23 mouse cellular contexts compared by ENCODE assay signal in the genomic region with DNA sequence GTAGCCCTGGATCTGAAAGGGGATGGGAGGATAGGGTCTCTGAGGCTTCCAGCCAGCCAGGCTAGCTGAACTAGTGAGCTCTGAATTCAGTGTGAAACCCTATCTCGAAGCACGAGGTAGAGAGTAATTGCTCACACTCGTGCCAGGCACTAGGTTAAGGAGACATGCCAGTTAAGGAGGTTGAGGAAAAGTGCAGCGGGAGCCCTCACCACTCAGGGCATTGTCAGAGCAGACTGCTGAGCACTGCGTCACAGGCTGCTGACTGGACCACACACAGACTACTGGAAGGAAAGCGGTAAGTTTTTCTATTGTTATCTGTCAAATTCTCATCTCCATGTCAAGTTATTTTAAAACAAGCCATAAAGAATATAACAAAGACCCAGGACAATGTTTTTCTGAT. TPM values are rescaled to one million over a fixed set of nuclear protein-coding genes. Genes with fewer than 3 reads are reported as not detected.
DNase-seq lines count a peak whose midpoint lies in the region; ATAC-seq and TF ChIP-seq lines count a peak whose summit lies in the region.
"Had no signal": no experiment of that assay in that cellular context is flagged by ENCODE, and none has a peak within 500 bp of the region (broad histone marks: within the 10 kb centered on the region; RNA-seq: fewer than 3 reads in every experiment).

No protein-coding gene starts in this region.

- H3K9ac ChIP-seq in embryonic facial prominence, embryonic 13.5 days = no peak overlapping the region
- H3K9ac ChIP-seq in lung, embryonic 14.5 days = no peak overlapping the region
- H3K9ac ChIP-seq: forebrain, embryonic 12.5 days; forebrain, embryonic 15.5 days; hindbrain, embryonic 12.5 days; hindbrain, embryonic 15.5 days had no signal

- H3K4me2 ChIP-seq in embryonic facial prominence, embryonic 13.5 days = no peak overlapping the region
- no peak overlapping the region for H3K4me2 ChIP-seq in lung, embryonic 14.5 days
- H3K4me2 ChIP-seq: forebrain, embryonic 12.5 days; forebrain, embryonic 15.5 days; heart, embryonic 11.5 days; hindbrain, embryonic 12.5 days; hindbrain, embryonic 15.5 days had no signal

- peaks cover 9% of the 10 kb centered on the region for H3K4me1 ChIP-seq in embryonic facial prominence, embryonic 13.5 days
- H3K4me1 ChIP-seq in embryonic facial prominence, embryonic 10.5 days = peaks cover 37% of the 10 kb centered on the region
- H3K4me1 ChIP-seq in lung, embryonic 14.5 days (ENCODE audit: insufficient read depth) = no peaks in the 10 kb centered on the region
- H3K4me1 ChIP-seq: forebrain, embryonic 12.5 days; forebrain, embryonic 15.5 days; hindbrain, embryonic 12.5 days; hindbrain, embryonic 15.5 days had no signal

- no peak overlapping the region for H3K4me3 ChIP-seq in embryonic facial prominence, embryonic 13.5 days
- no peak overlapping the region for H3K4me3 ChIP-seq in embryonic facial prominence, embryonic 10.5 days
- H3K4me3 ChIP-seq in lung, embryonic 14.5 days (ENCODE audit: low read depth, low read length) = no peak overlapping the region
- H3K4me3 ChIP-seq: erythroblast, embryonic 14.5 days; forebrain, embryonic 12.5 days; forebrain, embryonic 15.5 days; heart, adult 2 months; hindbrain, embryonic 12.5 days; hindbrain, embryonic 15.5 days had no signal

- 34% methylated on average over 6 of the region's 6 CpGs for WGBS in embryonic facial prominence, embryonic 13.5 days
- WGBS in embryonic facial prominence, embryonic 10.5 days = 56% methylated on average over 6 of the region's 6 CpGs
- WGBS in lung, embryonic 14.5 days = 35% methylated on average over 6 of the region's 6 CpGs

- H3K27ac ChIP-seq in embryonic facial prominence, embryonic 13.5 days = no peak overlapping the region
- H3K27ac ChIP-seq in embryonic facial prominence, embryonic 10.5 days (replicated peaks) = no peak overlapping the region
- no peak overlapping the region for H3K27ac ChIP-seq in lung, embryonic 14.5 days (ENCODE audit: low read depth)
- H3K27ac ChIP-seq: forebrain, embryonic 12.5 days; forebrain, embryonic 15.5 days; heart, adult 2 months; hindbrain, embryonic 12.5 days; hindbrain, embryonic 15.5 days had no signal

- no peaks in the 10 kb centered on the region for H3K27me3 ChIP-seq in embryonic facial prominence, embryonic 13.5 days
- no peaks in the 10 kb centered on the region for H3K27me3 ChIP-seq in embryonic facial prominence, embryonic 10.5 days (replicated peaks; ENCODE audit: low read depth, poor library complexity, severe bottlenecking)
- no peaks in the 10 kb centered on the region for H3K27me3 ChIP-seq in lung, embryonic 14.5 days (ENCODE audit: insufficient read depth, low read length)
- H3K27me3 ChIP-seq: CH12.LX; forebrain, embryonic 12.5 days; forebrain, embryonic 15.5 days; hindbrain, embryonic 12.5 days; hindbrain, embryonic 15.5 days had no signal

- TF ChIP-seq CTCF in lung, embryonic 14.5 days (IDR thresholded peaks at IDR 0.05; ENCODE audit: low read depth) = no peak

- H3K36me3 ChIP-seq in embryonic facial prominence, embryonic 13.5 days = no peaks in the 10 kb centered on the region
- H3K36me3 ChIP-seq in embryonic facial prominence, embryonic 10.5 days (replicated peaks) = no peaks in the 10 kb centered on the region
- H3K36me3 ChIP-seq in lung, embryonic 14.5 days (ENCODE audit: insufficient read depth) = no peaks in the 10 kb centered on the region
- H3K36me3 ChIP-seq: forebrain, embryonic 12.5 days; forebrain, embryonic 15.5 days; G1E; hindbrain, embryonic 12.5 days; hindbrain, embryonic 15.5 days had no signal

- ATAC-seq in embryonic facial prominence, embryonic 13.5 days (ENCODE audit: insufficient number of reproducible peaks, insufficient read depth, low FRiP score, low TSS enrichment, low read depth) = 0 out of 2 replicates have a peak, but pooled peaks have one; percentile 59
- no peak for ATAC-seq in lung, embryonic 14.5 days (ENCODE audit: insufficient read depth)
- no peak for ATAC-seq in CD4-positive, CD25-positive, alpha-beta regulatory T cell, adult 4 months
- ATAC-seq: forebrain, embryonic 15.5 days; Patski had no signal

- no peaks in the 10 kb centered on the region for H3K9me3 ChIP-seq in embryonic facial prominence, embryonic 13.5 days
- H3K9me3 ChIP-seq in embryonic facial prominence, embryonic 10.5 days = no peaks in the 10 kb centered on the region
- H3K9me3 ChIP-seq in lung, embryonic 14.5 days (ENCODE audit: low read depth, low read length) = no peaks in the 10 kb centered on the region
- H3K9me3 ChIP-seq: forebrain, embryonic 12.5 days; forebrain, embryonic 15.5 days; G1E; hindbrain, embryonic 12.5 days; hindbrain, embryonic 15.5 days had no signal

- no peak for DNase-seq in embryonic facial prominence, embryonic 10.5 days (ENCODE audit: low spot score)
- DNase-seq in lung, embryonic 14.5 days = peak; percentile 18
- DNase-seq in lung, adult 18-20 months = no peak
- peak; percentile 49 for DNase-seq in retina, embryonic 14.5 days (ENCODE audit: low spot score)
- DNase-seq: adrenal gland, adult 2 months; adrenal gland, postnatal 14 days; cerebellum, adult 11 months; cerebellum, adult 2 months; cerebellum, adult 9-11 months; cerebellum, postnatal 25 days; gastrocnemius, postnatal 25 days; heart, adult 2 months had no signal

RNA-seq across cellular contexts. Expression of a gene that starts 17.8 kb away (rescaled TPM):
- 52.7 and 55.0 TPM in 2 replicates for polyA plus RNA-seq in embryonic facial prominence, embryonic 13.5 days (2015; fragmentation: Nextera tagmentation; extraction: Ambion mirVana)
- polyA plus RNA-seq in embryonic facial prominence, embryonic 10.5 days (2016; fragmentation: Nextera tagmentation; extraction: Ambion mirVana) = 84.7 and 84.9 TPM in 2 replicates
- 59.0 and 62.3 TPM in 2 replicates for polyA plus RNA-seq in lung, embryonic 14.5 days (2014; fragmentation: Nextera tagmentation; extraction: Ambion mirVana)
- polyA plus RNA-seq in CD4-positive, CD25-positive, alpha-beta regulatory T cell, adult 4 months (2017; shearing (Covaris generic)) = 10 to 100 TPM; 30.6 to 35.1 TPM

Comparison
In these comparisons a context has a peak if more than half of its experiments do, and no peak if none do; other contexts are left out.
1. DNase-seq: peak in lung, embryonic 14.5 days (single experiment) and retina, embryonic 14.5 days (single experiment); none in embryonic facial prominence, embryonic 10.5 days (single experiment) and lung, adult 18-20 months (0 of 2).